Mouse (Mus musculus) left cerebral cortex, postnatal 4 days (tissue): Measurements from ENCODE around the gene Rbbp9. TPM values are rescaled to one million over a fixed set of nuclear protein-coding genes. Genes with fewer than 3 reads are reported as not detected.
A peak's percentile ranks its signal among the peaks of the same experiment; 100 is the strongest.
"Not testable (repeated sequence)": the region's sequence is repeated elsewhere in the genome, so short reads cannot be mapped to it uniquely, and the experiment has no call there.

Source experiments
- DNase-seq: peaks from one replicate; pipeline ENCODE4 v3.0.0-alpha.2; 2022
- intact Hi-C: fragments of 180-260 bp; cut with DNase I; formaldehyde crosslinking; loops from one replicate; pipeline ENCODE4 v1.15.1; 2025
- total RNA-seq, 2 experiments: library from RNA; stranded (reverse); gene quantifications; 2 replicates each; pipeline ENCODE4 v1.2.3; 2021

Gene Rbbp9
- 10 to 100 TPM; 22.8 to 26.0 TPM for total RNA-seq

DNA sequence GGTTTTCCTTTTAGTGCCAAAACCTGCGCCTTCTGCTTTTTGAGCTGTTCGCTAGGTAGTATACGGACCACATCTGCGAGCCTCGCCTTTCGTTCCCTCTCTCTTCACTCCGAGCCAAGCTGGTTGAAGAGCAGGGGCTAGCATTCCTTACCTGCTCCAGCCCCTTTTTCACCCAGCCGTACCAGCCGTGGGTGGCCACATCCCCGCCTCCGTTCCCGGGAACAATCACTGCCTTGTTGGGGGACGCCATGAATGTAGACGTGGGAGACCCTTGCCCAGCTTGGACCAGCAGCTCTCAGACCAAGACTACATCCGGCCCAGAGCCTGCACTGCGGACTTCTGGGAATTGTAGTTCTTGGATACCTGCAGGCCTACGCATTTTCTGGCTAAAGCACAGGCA is at the start of gene Rbbp9:
Rbbp9 (minus strand) TSS at position 341 of the 400 bp plus-strand sequence.
- DNase-seq: peak; percentile 69
- intact Hi-C loops: no loop called here

DNA sequence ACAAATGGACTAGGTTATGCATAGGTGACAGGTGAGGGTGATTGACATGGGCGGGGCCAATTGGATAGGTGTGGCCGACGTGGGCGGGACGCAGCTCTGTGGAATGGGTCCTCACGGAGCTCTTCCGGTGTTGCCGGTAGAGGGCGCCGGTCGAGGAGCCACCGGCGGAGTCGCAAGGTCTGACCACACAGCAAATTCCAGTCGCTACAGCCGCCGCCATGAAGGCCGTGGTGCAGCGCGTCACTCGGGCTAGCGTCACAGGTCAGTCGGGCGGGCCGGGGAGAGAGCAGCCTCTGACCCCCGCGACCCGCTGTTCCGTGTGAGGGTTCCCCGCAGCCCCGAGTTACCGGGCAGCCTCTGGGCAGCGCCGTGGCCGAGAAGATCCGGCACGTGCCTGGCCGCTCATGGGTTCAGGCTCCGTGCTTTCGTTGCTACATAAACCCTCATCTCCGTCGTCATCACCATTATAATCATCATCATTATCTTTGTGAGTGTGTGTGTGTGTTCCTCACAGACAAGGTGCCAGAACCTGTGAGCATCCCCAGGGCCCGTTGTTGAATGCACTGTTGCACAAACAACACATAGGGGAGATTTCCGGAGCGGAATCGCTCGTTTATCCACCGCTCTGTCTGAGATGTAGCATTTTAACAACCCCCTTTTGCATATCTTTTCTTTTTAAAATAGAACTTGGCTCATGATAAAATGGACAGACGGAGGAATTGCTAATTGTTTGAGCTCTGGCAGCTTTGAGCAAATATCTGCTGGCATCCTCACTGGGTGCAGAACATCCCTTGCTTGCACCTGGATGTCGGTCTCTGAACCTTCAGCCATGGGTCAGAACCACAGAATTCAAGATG is 49.4 kb upstream of the Rbbp9 start, which contains the start of gene Dtd1:
Dtd1 (plus strand) TSS at position 67 of the 857 bp plus-strand sequence.
- intact Hi-C loops: no loop called here
- peak; percentile 89 for DNase-seq

- intact Hi-C loops: no loop called here
Observed at GRCm38 (mm10) chr2:144598006-144598405, 47.3 kb upstream of the Rbbp9 start.

GRCm38 (mm10) chr2:144593951-144594651 is 43.4 kb upstream of the Rbbp9 start, which contains the start of gene Smim26:
Smim26 (plus strand) TSS chr2:144594054.
- intact Hi-C loops: no loop called here
- DNase-seq: peak; percentile 74

More at GRCm38 (mm10) chr2:144598006-144598405, 47.3 kb upstream of the Rbbp9 start:
- DNase-seq: no peak

DNA sequence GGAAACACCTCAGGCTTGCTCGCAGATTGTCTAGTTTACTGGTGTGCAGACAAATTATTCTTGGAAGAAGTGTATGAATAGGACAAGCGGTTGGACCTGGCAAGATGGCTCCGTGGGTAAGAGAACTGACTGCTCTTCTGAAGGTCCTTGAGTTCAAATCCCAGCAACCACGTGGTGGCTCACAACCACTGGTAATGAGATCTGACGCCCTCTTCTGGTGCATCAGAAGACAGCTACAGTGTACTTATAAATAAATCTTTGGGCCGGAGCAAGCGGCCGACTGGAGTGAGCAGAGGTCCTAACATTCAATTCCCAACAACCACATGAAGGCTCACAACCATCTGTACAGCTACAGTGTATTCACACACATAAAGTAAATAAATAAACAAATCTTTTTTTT is 42.4 kb upstream of the Rbbp9 start:
- intact Hi-C loops, DNase-seq: not testable (repeated sequence)

DNA sequence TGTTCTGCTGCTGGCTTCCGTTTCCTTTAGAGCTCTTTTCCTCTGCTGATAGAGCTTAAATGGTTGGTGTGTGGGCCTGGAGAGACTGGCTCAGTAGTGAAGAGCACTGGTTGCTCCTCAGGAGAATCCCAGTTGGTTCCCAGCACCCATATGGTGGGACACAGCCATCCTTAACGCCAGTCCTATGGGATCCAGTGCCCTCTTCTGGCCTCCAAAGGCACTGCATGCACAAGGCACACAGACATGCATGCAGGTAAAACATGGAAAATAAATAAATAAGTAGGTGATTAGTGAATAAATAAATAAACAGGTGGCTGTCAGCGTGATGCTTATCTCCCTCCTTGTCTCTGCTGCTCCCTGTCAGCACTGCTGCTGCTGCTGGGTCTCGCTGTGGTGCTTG is 38.1 kb upstream of the Rbbp9 start:
- no peak for DNase-seq
- intact Hi-C loops: no loop called here

DNA sequence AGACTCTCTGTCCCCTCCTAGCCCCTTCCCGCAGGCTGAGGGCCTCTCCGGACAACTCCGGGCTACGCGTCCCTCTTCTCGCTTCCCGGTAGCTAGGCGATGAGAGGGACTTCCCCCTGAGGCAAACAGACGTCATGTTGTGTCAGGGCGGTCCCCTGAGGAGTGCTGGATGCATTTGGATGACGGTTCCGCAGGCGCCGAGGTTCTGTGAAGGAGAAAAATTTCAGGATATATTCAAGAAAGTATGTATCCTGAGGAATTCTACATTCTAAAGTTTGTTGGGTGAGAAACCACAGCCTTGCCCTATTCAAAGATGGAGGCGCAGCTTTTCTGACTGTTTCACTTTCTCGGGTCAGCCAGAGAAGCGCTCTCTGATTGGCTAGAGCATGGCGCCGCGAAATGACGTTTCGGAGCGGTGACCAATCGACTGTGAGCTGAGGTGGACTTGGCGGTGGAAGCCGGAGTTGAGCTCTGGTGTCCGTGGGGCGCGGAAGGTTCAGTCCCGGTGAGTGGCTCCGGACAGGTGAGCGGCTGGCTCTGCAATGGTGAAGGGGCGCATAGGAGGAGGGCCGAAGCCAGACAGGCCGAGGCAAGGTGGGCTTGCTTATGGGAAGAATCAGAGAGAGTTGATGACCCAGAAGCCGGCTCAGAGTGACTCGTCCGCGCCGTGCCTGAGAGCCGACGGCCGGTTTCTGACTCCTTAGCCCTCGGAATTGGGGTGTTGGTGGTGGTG is 5.3 kb upstream of the Rbbp9 start, which contains the start of gene Sec23b:
Sec23b (plus strand) TSS at position 410 of the 733 bp plus-strand sequence.
- peak; percentile 95 for DNase-seq
- intact Hi-C loops: no loop called here

- intact Hi-C loops: no loop called here
- no peak for DNase-seq
Observed at GRCm38 (mm10) chr2:144555286-144555819, 4.7 kb upstream of the Rbbp9 start.

DNA sequence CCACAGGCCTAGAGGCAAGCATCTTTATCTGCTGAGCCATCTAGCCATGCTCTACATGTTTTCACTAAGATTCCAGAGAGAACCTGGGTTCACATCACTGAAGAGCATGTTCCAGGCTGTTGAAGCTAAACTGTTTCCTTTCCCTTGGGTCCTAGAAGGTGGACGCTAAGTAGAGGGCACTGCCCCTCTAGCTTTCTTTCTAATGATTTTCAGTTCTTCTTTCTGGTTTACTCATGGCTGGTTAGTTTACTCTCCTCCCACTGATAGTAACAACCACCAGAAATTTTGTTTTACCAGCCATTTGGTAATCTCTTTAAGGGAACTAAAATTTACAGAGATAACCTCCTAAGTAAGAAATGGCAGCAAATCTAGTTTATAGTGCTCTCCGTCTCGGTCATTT is 3.2 kb upstream of the Rbbp9 start:
- no peak for DNase-seq
- intact Hi-C loops: no loop called here

DNA sequence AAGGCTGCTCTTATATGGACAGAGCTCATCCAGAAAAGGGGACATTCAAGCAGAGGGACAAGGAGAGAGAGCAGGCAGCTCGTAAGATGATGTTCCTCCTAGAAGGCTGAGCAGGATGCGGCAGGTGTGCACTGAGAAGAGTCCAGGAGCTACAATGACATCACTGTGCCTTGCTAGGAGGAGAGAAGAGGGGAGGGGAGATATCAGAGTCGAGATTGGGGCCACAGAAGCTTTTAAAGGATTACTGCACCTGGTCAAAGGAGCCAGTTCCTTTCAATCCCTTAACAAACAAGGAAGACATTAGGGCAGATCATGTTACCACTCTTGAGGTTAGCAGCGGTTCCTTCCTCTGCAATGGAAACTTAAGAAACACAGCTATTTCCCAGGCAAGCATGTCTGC is 3.1 kb downstream of the Rbbp9 start:
- DNase-seq: no peak
- intact Hi-C loops: no loop called here

- intact Hi-C loops: no loop called here
Observed at GRCm38 (mm10) chr2:144545481-144545880, 5.2 kb downstream of the Rbbp9 start.

DNA sequence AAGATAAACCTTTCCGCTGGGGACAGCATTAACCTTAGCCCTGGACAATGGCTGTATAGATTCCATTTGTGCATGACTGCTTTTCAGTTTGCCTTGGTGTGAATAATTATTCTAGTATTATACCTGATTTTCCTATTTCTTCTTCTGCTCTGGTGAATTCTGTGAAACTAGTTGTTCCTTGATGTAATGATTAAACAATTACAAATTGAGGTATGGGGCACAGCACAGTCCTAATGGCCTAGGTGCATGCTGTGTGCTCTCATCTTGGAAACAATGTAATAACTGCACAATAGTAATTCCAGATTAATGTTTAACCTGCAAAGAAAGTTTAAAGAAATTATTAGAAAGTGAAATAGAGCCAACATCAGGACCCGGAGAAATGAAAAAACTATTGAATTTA is 5.6 kb downstream of the Rbbp9 start:
- intact Hi-C loops: no loop called here
- DNase-seq: no peak

More at GRCm38 (mm10) chr2:144545481-144545880, 5.2 kb downstream of the Rbbp9 start:
- DNase-seq: no peak

- intact Hi-C loops: no loop called here
- DNase-seq: no peak
Observed at GRCm38 (mm10) chr2:144544630-144545029, 6.0 kb downstream of the Rbbp9 start.

GRCm38 (mm10) chr2:144543670-144544069 is 7.0 kb downstream of the Rbbp9 start:
- intact Hi-C loops: no loop called here
- DNase-seq: no peak

DNA sequence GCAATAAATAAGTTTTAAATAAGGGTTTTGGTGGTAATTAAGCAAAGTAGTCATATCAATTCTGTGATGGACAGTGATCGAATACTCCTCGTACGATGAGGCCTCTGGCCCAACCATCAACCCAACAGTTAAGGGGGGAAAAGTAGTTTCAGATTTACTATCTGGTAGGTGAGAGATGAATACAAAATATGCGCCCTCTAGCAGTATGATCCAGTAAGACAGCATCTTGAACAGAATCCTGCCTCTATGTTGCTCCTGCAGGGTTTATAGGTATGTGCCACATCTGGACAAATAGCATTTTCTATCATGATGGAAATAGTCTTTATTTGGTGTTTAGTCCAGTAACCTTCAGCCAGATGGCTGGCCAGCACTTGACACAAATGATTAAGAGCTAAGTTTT is 9.4 kb downstream of the Rbbp9 start:
- no peak for DNase-seq

DNA sequence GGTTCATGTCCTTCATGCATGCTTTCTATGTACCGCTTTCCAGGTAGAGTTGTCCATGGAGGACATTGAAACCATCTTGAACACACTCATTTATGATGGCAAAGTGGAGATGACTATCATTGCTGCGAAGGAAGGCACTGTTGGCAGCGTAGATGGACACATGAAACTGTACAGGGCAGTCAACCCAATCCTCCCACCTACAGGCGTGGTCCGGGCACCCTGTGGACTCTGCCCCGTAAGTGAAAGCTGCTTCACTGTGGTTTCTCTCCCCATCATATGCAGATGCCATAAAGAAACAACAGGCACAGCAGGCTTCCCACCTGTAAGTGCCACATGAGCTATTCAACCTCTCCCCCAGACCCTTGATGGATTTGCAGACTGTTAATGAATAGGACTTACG is 13.5 kb downstream of the Rbbp9 start:
- DNase-seq: no peak
- intact Hi-C loops: no loop called here

More for the DNA sequence above, 9.4 kb downstream of the Rbbp9 start:
- intact Hi-C loops: no loop called here

- no peak for DNase-seq
- intact Hi-C loops: no loop called here
Observed at GRCm38 (mm10) chr2:144527821-144528174, 22.9 kb downstream of the Rbbp9 start.

DNA sequence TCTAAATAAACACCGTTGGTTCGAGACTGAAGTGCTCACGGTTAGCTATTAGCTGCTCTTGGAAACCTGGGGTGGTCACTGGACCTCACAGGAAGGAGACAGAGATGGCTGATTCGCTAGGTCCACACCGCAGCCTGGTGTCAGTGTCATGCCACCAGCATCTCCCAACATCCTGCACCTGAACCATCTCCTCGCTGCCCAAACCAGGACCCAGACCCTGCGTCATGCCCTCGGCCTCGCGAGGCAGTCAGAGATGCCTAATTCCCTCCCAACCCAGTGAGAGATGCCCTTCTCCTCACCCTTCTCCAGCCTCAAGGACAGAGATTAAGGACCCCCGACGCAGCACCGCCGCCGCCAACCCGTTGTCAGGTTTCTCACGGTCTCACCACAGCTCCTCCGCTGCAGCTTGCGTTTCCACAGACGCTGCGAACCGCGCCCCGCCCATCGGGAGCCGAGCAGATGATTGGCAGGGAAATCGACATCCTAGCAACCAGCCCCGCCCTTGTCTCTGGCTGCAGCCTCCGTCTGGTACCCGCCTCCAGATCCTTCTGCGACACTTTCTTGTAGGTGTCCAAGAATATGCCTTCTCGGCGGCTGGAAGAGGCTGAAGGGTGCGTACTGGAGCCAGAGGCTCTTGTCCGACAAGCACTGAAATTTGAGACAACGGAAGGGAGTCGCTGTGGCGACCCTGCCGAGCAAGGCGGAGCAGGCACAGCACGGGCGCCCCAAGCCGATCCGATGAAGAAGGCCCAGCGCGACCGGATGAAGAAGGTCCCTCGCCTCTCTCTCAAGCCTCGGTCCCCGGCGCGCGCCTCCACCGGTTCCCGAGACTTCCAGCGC is 23.5 kb downstream of the Rbbp9 start, which contains the start of the genes Dzank1 and Polr3f:
Dzank1 (minus strand) TSS at position 434 of the 840 bp plus-strand sequence.
Polr3f (plus strand) TSS at position 738 of the 840 bp plus-strand sequence.
- intact Hi-C loops: no loop called here
- peak; percentile 96 for DNase-seq

DNA sequence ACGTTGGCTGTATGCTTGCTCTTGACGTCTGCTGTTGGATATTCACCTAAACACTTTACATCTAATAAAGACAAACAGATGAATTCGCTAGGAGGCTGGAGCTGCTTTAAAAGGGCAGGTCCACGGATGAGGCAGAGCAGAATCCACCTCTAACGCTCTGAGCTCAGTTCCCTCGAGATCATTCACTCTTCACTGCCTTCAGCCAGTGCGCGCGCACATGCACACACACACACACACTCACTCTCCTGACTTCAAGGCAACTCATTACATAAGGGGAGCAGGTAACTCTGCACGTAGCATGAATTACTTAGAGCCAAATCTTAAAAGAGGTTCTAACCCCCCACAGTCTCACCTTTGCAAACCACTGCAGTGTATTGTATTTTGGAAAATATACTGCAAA is 24.8 kb downstream of the Rbbp9 start:
- intact Hi-C loops: no loop called here
- no peak for DNase-seq

- DNase-seq: no peak
- intact Hi-C loops: no loop called here
Observed at GRCm38 (mm10) chr2:144519772-144520171, 30.9 kb downstream of the Rbbp9 start.
